Mouse (Mus musculus) hindbrain, embryonic 14.5 days (tissue): ENCODE measurements at regions not wholly inside any gene's neighbourhood (a gene's known extent, or its start where the extent isn't known, plus 50 kb on each side); places are given as distances from the start of the nearest gene placed in this dataset.

Source experiments
- ATAC-seq: fragments of 200-750 bp; cut with Nextera tagmentation; 2 replicates; pipeline ENCODE4 v1.8.0; 2017; ENCODE audit warnings: moderate number of reproducible peaks, mild to moderate bottlenecking, moderate TSS enrichment, moderate library complexity; ENCODE audit not compliant: low FRiP score
- DNase-seq: peaks from one replicate; pipeline ENCODE4 v3.0.0-alpha.2; 2015; ENCODE audit warnings: low spot score
- H3K27ac ChIP-seq: fragments of 300-500 bp; sonication (generic); 2 replicates; pipeline ENCODE4 v1.5.1; 2014; ENCODE audit warnings: mild to moderate bottlenecking, moderate library complexity
- H3K27me3 ChIP-seq: fragments of 300-500 bp; sonication (generic); 2 replicates; pipeline ENCODE4 v1.6.1; 2014; ENCODE audit warnings: mild to moderate bottlenecking, low read length, mixed read lengths; ENCODE audit not compliant: control insufficient read depth, insufficient read depth
- H3K36me3 ChIP-seq: fragments of 300-500 bp; sonication (generic); replicated peaks from 2 replicates; pipeline ENCODE4 v1.6.1; 2014; ENCODE audit not compliant: control insufficient read depth, insufficient read depth
- H3K4me1 ChIP-seq: fragments of 300-500 bp; sonication (generic); replicated peaks from 2 replicates; pipeline ENCODE4 v1.6.1; 2014; ENCODE audit warnings: antibody characterized with exemption, low read length, mixed read lengths; ENCODE audit not compliant: control insufficient read depth, insufficient read depth
- H3K4me2 ChIP-seq: fragments of 300-500 bp; sonication (generic); replicated peaks from 2 replicates; pipeline ENCODE4 v1.6.1; 2014; ENCODE audit warnings: mild to moderate bottlenecking, moderate library complexity
- H3K4me3 ChIP-seq: fragments of 300-500 bp; sonication (generic); replicated peaks from 2 replicates; pipeline ENCODE4 v1.5.1; 2014; ENCODE audit warnings: mild to moderate bottlenecking, low read length
- H3K9ac ChIP-seq: fragments of 300-500 bp; sonication (generic); 2 replicates; pipeline ENCODE4 v1.6.1; 2014
- H3K9me3 ChIP-seq: fragments of 300-500 bp; sonication (generic); 2 replicates; pipeline ENCODE4 v1.6.1; 2016; ENCODE audit warnings: low read length; ENCODE audit not compliant: control insufficient read depth
- WGBS: fragments of 180-500 bp; shearing (Covaris S2); extraction: QIAGEN DNeasy Blood & Tissue Kit; methylation state at CpG from one replicate; pipeline ENCODE4 v1.1.7; 2014; 5-methylcytosine and 5-hydroxymethylcytosine counted together

DNA sequence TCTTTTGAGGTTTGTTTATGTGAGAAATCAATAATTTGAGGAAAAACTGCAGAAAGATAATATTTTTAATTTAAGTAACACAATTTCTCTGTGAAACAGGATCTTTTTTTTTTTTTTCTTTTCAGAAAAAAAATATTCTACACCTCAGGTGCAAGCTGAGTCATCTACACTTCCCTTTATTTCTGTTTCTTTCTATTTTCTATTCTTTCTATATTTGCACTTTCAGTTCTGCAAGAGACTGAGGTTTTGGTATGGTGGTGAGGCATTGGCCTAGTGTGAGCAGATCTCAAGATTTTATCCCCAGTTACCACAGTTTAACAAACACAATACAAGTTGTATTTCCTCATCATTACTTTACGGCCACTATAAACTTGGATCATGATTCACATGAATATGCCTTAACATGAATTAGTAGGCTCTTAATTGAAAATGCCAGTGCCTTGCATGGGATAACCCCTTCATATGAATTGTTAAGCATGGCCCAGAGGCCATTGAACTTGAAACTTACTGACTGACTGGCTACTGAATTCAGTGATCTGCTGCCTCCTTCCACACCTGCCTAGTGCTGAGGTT is 1278.1 kb downstream of the Stim2 start:
- Histone ChIP-seq H3K9ac (no peak overlapping the region), H3K4me3 (no peak overlapping the region), H3K36me3 (no peaks in the 10 kb centered on the region), H3K27ac (no peak overlapping the region), H3K4me2 (no peak overlapping the region), H3K27me3 (no peaks in the 10 kb centered on the region), H3K9me3 (no peaks in the 10 kb centered on the region), H3K4me1 (no peaks in the 10 kb centered on the region)
- 93% methylated on average over 1 of the region's 1 CpGs for WGBS
- DNase-seq = no peak
- ATAC-seq = no peak

DNA sequence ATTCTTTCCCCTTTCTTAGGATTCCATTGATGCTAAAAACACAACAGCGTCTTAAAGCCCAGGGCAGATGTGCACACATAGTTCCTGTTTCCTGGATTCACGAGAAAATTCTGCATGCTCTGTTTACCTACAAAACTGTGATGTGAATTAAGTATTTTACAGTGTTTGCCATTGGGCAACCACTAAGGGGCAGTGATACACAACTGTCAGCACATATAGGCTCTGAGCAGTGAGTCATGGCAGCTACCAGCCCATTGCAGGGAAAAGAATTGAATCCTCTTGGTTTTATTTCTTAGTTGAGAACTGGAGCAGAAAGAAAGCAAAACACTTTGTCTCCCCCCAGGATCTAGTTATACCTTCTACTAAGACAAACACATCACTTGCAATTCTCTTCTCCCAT is 1295.0 kb downstream of the Stim2 start:
- 46% methylated on average over 2 of the region's 2 CpGs for WGBS

DNA sequence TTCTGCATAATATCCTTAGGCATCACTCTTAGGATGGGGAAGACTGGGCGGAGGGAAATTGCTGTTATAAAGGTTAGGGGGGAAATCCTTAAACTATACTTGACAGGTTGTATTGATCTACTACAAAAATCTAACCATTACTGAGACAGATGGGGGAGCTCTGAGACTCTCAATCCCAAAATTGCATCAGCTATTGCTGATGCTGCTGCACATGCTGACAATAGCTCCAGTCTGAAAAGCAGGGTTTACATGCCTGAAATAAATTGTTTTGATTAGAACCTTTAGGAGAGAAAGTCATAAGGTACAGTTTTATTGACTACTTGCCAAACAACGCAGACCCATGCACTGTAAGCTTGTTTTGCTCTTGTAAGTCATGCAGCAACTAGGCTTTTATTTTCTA is 1295.7 kb downstream of the Stim2 start:
- WGBS = 54% methylated on average over 2 of the region's 2 CpGs
- 0 out of 2 replicates have a peak, but pooled peaks have one; percentile 34 for ATAC-seq
- Histone ChIP-seq H3K27me3 (no peaks in the 10 kb centered on the region), H3K9ac (no peak overlapping the region), H3K27ac (peak overlapping the region; percentile 56; the same call in 1 of the 2 replicates), H3K4me2 (no peak overlapping the region), H3K4me3 (no peak overlapping the region), H3K36me3 (no peaks in the 10 kb centered on the region), H3K9me3 (no peaks in the 10 kb centered on the region), H3K4me1 (peaks cover 15% of the 10 kb centered on the region)
- DNase-seq = no peak

More for the DNA sequence above, 1295.0 kb downstream of the Stim2 start:
- Histone ChIP-seq H3K9ac (no peak overlapping the region), H3K4me2 (no peak overlapping the region), H3K36me3 (no peaks in the 10 kb centered on the region), H3K9me3 (no peaks in the 10 kb centered on the region), H3K4me1 (peaks cover 15% of the 10 kb centered on the region), H3K27me3 (no peaks in the 10 kb centered on the region), H3K4me3 (no peak overlapping the region), H3K27ac (0 out of 2 replicates have a peak overlapping the region, but pooled peaks have one; percentile 56)
- peak; percentile 68; the same call in 1 of the 2 replicates for ATAC-seq
- peak; percentile 61 for DNase-seq

GRCm38 (mm10) chr5:55294781-55295180 is 1296.5 kb downstream of the Stim2 start:
- Histone ChIP-seq H3K9me3 (no peaks in the 10 kb centered on the region), H3K36me3 (no peaks in the 10 kb centered on the region), H3K27ac (peak overlapping the region; percentile 56), H3K4me3 (no peak overlapping the region), H3K4me1 (peaks cover 15% of the 10 kb centered on the region), H3K4me2 (no peak overlapping the region), H3K9ac (no peak overlapping the region), H3K27me3 (no peaks in the 10 kb centered on the region)
- DNase-seq (peak; percentile 41), ATAC-seq (no peak)
- 22% methylated on average over 4 of the region's 4 CpGs for WGBS

GRCm38 (mm10) chr5:55301538-55301937 is 1303.2 kb downstream of the Stim2 start:
- no peaks in the 10 kb centered on the region for H3K4me1 ChIP-seq
- no peaks in the 10 kb centered on the region for H3K36me3 ChIP-seq
- H3K9me3 ChIP-seq = 0 out of 2 replicates have a peak, but pooled peaks cover 5% of the 10 kb centered on the region
- H3K4me2 ChIP-seq = no peak overlapping the region
- WGBS = 64% methylated on average over 5 of the region's 5 CpGs
- no peak overlapping the region for H3K27ac ChIP-seq
- no peak overlapping the region for H3K4me3 ChIP-seq
- DNase-seq (no peak), ATAC-seq (no peak)
- H3K27me3 ChIP-seq = no peaks in the 10 kb centered on the region
- H3K9ac ChIP-seq = no peak overlapping the region

- 83% methylated on average over 1 of the region's 1 CpGs for WGBS
These were observed 1347.7 kb downstream of the Stim2 start for GRCm38 (mm10) chr5:55345968-55346367.

GRCm38 (mm10) chr5:55355483-55355882 is 1357.2 kb downstream of the Stim2 start:
- H3K9ac ChIP-seq = no peak overlapping the region
- no peak for DNase-seq

More at GRCm38 (mm10) chr5:55345968-55346367, 1347.7 kb downstream of the Stim2 start:
- Histone ChIP-seq H3K4me1 (no peaks in the 10 kb centered on the region), H3K36me3 (no peaks in the 10 kb centered on the region), H3K27me3 (no peaks in the 10 kb centered on the region), H3K9me3 (no peaks in the 10 kb centered on the region), H3K27ac (no peak overlapping the region), H3K4me2 (no peak overlapping the region), H3K9ac (no peak overlapping the region), H3K4me3 (no peak overlapping the region)
- DNase-seq = no peak
- ATAC-seq = no peak

DNA sequence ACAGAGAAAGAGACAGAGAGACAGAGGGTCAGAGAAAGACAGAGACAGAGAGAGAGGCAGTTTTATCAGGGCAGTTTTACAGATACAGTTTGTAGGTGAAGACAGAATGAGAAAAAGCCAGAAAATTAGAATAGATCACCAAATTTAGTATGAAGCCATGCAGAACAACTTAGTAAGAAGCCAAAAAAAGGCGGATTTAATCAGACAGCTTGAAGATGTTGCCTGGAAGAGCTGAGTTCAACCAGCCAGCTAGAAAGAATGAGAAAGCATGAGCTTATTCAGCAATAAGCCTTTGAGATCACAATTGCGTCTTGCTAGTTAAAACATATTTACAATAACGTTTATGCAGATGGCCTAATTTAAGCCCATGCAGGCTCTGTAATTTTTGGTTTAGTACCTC is 1376.0 kb downstream of the Stim2 start:
- 92% methylated on average over 3 of the region's 3 CpGs for WGBS
- DNase-seq = no peak

More at GRCm38 (mm10) chr5:55355483-55355882, 1357.2 kb downstream of the Stim2 start:
- Histone ChIP-seq H3K9me3 (no peaks in the 10 kb centered on the region), H3K4me2 (no peak overlapping the region), H3K36me3 (no peaks in the 10 kb centered on the region), H3K27ac (no peak overlapping the region), H3K4me3 (no peak overlapping the region), H3K27me3 (no peaks in the 10 kb centered on the region), H3K4me1 (no peaks in the 10 kb centered on the region)
- no peak; the same call in 1 of the 2 replicates for ATAC-seq
- WGBS = 15% methylated on average over 2 of the region's 2 CpGs

GRCm38 (mm10) chr5:55390846-55391245 is 1392.5 kb downstream of the Stim2 start:
- ATAC-seq = no peak
- no peaks in the 10 kb centered on the region for H3K4me1 ChIP-seq
- 14% methylated on average over 4 of the region's 4 CpGs for WGBS
- no peak overlapping the region for H3K4me2 ChIP-seq
- H3K27me3 ChIP-seq = no peaks in the 10 kb centered on the region
- no peaks in the 10 kb centered on the region for H3K9me3 ChIP-seq
- no peak overlapping the region; the same call in 1 of the 2 replicates for H3K27ac ChIP-seq
- no peaks in the 10 kb centered on the region for H3K36me3 ChIP-seq
- DNase-seq = no peak
- no peak overlapping the region for H3K9ac ChIP-seq
- H3K4me3 ChIP-seq = no peak overlapping the region

More for the DNA sequence above, 1376.0 kb downstream of the Stim2 start:
- no peak overlapping the region for H3K27ac ChIP-seq
- no peak overlapping the region for H3K4me2 ChIP-seq
- H3K27me3 ChIP-seq = no peaks in the 10 kb centered on the region
- H3K4me1 ChIP-seq = no peaks in the 10 kb centered on the region
- ATAC-seq = no peak
- no peaks in the 10 kb centered on the region for H3K9me3 ChIP-seq
- H3K36me3 ChIP-seq = no peaks in the 10 kb centered on the region
- no peak overlapping the region for H3K4me3 ChIP-seq
- H3K9ac ChIP-seq = no peak overlapping the region
